Comparison of ENCODE assay signal across 21 mouse cellular contexts in the genomic region with DNA sequence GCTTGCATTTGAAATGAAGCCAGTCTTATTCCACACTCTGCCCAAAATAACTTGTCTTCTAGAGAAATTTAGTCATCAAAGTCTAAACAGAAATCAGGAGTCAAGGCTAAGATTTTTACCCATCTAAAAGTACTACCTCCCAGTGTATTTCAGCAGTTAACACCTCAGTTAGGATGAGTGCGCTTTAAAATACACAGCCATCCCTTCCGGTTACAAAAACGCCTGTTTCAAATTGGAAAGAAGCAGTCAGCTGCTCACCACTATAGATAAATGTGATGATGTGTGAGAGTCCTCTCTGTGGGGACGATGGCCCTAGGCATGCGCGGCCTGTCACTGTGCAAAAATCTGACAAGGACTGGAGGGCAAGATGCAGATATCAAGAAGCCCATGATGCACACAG.
DNase-seq lines count a peak whose midpoint lies in the region; ATAC-seq and TF ChIP-seq lines count a peak whose summit lies in the region.
"Had no signal": no experiment of that assay in that cellular context is flagged by ENCODE, and none has a peak within 500 bp of the region (broad histone marks: within the 10 kb centered on the region; RNA-seq: fewer than 3 reads in every experiment).

No protein-coding gene starts in this region.

- H3K27me3 ChIP-seq in liver, postnatal 0 days (ENCODE audit: insufficient read depth, low read length): no peaks in the 10 kb centered on the region
- H3K27me3 ChIP-seq in hindbrain, embryonic 14.5 days (ENCODE audit: control insufficient read depth, insufficient read depth, low read length): no peaks in the 10 kb centered on the region
- H3K27me3 ChIP-seq: CH12.LX; embryonic facial prominence, embryonic 12.5 days; forebrain, embryonic 15.5 days; heart, embryonic 15.5 days; hindbrain, embryonic 13.5 days; Patski had no signal

- no peak overlapping the region for H3K4me3 ChIP-seq in liver, postnatal 0 days (ENCODE audit: low read depth, low read length)
- H3K4me3 ChIP-seq in hindbrain, embryonic 14.5 days (replicated peaks; ENCODE audit: low read length): no peak overlapping the region
- H3K4me3 ChIP-seq: embryonic facial prominence, embryonic 12.5 days; forebrain, embryonic 15.5 days; heart, adult 2 months; heart, embryonic 15.5 days; hindbrain, embryonic 13.5 days had no signal

- ATAC-seq in liver, postnatal 0 days: no peak
- ATAC-seq in hindbrain, embryonic 14.5 days (ENCODE audit: low FRiP score): no peak
- ATAC-seq: activated CD4-positive, CD25-positive, alpha-beta regulatory T cell, adult 4 months; forebrain, embryonic 15.5 days; Patski had no signal

- DNase-seq in frontal cortex, postnatal 36 days (ENCODE audit: low spot score in 2 of 2): peak; percentile 53 to 58
- no peak for DNase-seq in frontal cortex, postnatal 25 days (ENCODE audit: low spot score in 2 of 2)
- DNase-seq in liver, postnatal 0 days: peak; percentile 8
- DNase-seq in liver: no peak
- peak; percentile 31 for DNase-seq in right cerebral cortex, postnatal 25 days
- DNase-seq in right cerebral cortex, postnatal 4 days: no peak
- DNase-seq in telencephalon, adult 2 months (ENCODE audit: low read depth, low spot score): peak; percentile 88
- no peak for DNase-seq in hindbrain, embryonic 14.5 days (ENCODE audit: low spot score)
- DNase-seq: adrenal gland, postnatal 25 days; cerebellum, adult 11 months; cerebellum, adult 8-10 months; heart, adult 2 months; heart, postnatal 14 days had no signal

- TF ChIP-seq EP300 in liver, postnatal 0 days (IDR thresholded peaks at IDR 0.05; ENCODE audit: low read depth): no peak

- H3K36me3 ChIP-seq in liver, postnatal 0 days (replicated peaks; ENCODE audit: insufficient read depth, low read length): no peaks in the 10 kb centered on the region
- H3K36me3 ChIP-seq in hindbrain, embryonic 14.5 days (replicated peaks; ENCODE audit: control insufficient read depth, insufficient read depth): no peaks in the 10 kb centered on the region
- H3K36me3 ChIP-seq: embryonic facial prominence, embryonic 12.5 days; forebrain, embryonic 15.5 days; heart, embryonic 15.5 days; hindbrain, embryonic 13.5 days had no signal

- no peak overlapping the region for H3K27ac ChIP-seq in liver, postnatal 0 days (ENCODE audit: low read depth)
- H3K27ac ChIP-seq in hindbrain, embryonic 14.5 days: no peak overlapping the region
- H3K27ac ChIP-seq: embryonic facial prominence, embryonic 12.5 days; forebrain, embryonic 15.5 days; heart, adult 2 months; heart, embryonic 15.5 days; hindbrain, embryonic 13.5 days had no signal

- WGBS in liver, postnatal 0 days (ENCODE audit: insufficient replicate concordance): 87% methylated on average over 6 of the region's 6 CpGs
- 88% methylated on average over 6 of the region's 6 CpGs for WGBS in hindbrain, embryonic 14.5 days

- peaks cover 10% of the 10 kb centered on the region; the same call in 1 of the 2 replicates for H3K4me1 ChIP-seq in liver, postnatal 0 days (ENCODE audit: insufficient read depth)
- H3K4me1 ChIP-seq in hindbrain, embryonic 14.5 days (replicated peaks; ENCODE audit: control insufficient read depth, insufficient read depth, low read length): no peaks in the 10 kb centered on the region
- H3K4me1 ChIP-seq: forebrain, embryonic 15.5 days; hindbrain, embryonic 13.5 days had no signal

- TF ChIP-seq CTCF in liver, postnatal 0 days (IDR thresholded peaks at IDR 0.05; ENCODE audit: low read depth): no peak

- no peak overlapping the region for H3K9ac ChIP-seq in liver, postnatal 0 days (replicated peaks)
- no peak overlapping the region for H3K9ac ChIP-seq in hindbrain, embryonic 14.5 days
- H3K9ac ChIP-seq: embryonic facial prominence, embryonic 12.5 days; forebrain, embryonic 15.5 days; heart, embryonic 15.5 days; hindbrain, embryonic 13.5 days had no signal

- no peaks in the 10 kb centered on the region for H3K9me3 ChIP-seq in liver, postnatal 0 days (ENCODE audit: low read length)
- H3K9me3 ChIP-seq in hindbrain, embryonic 14.5 days (ENCODE audit: control insufficient read depth, low read length): no peaks in the 10 kb centered on the region
- H3K9me3 ChIP-seq: embryonic facial prominence, embryonic 12.5 days; forebrain, embryonic 15.5 days; heart, embryonic 15.5 days; hindbrain, embryonic 13.5 days had no signal

- no peak overlapping the region for H3K4me2 ChIP-seq in liver, postnatal 0 days (ENCODE audit: low read depth, low read length)
- H3K4me2 ChIP-seq in hindbrain, embryonic 14.5 days (replicated peaks): no peak overlapping the region
- H3K4me2 ChIP-seq: embryonic facial prominence, embryonic 12.5 days; forebrain, embryonic 15.5 days; heart, embryonic 11.5 days; heart, embryonic 15.5 days; hindbrain, embryonic 13.5 days had no signal

Comparison
In these comparisons a context has a peak if more than half of its experiments do, and no peak if none do; other contexts are left out.
1. DNase-seq: peak in frontal cortex, postnatal 36 days (2 of 2), liver, postnatal 0 days (single experiment), right cerebral cortex, postnatal 25 days (single experiment) and telencephalon, adult 2 months (single experiment); none in frontal cortex, postnatal 25 days (0 of 2), liver (single experiment), right cerebral cortex, postnatal 4 days (single experiment) and hindbrain, embryonic 14.5 days (single experiment).